Mouse (Mus musculus) thymus, postnatal 25 days (tissue): ENCODE results near the gene Apob.
"Not testable (repeated sequence)": the region's sequence is repeated elsewhere in the genome, so short reads cannot be mapped to it uniquely, and the experiment has no call there.

Source experiments
- DNase-seq: peaks from one replicate; pipeline ENCODE4 v3.0.0; 2022

Apob gene

DNA sequence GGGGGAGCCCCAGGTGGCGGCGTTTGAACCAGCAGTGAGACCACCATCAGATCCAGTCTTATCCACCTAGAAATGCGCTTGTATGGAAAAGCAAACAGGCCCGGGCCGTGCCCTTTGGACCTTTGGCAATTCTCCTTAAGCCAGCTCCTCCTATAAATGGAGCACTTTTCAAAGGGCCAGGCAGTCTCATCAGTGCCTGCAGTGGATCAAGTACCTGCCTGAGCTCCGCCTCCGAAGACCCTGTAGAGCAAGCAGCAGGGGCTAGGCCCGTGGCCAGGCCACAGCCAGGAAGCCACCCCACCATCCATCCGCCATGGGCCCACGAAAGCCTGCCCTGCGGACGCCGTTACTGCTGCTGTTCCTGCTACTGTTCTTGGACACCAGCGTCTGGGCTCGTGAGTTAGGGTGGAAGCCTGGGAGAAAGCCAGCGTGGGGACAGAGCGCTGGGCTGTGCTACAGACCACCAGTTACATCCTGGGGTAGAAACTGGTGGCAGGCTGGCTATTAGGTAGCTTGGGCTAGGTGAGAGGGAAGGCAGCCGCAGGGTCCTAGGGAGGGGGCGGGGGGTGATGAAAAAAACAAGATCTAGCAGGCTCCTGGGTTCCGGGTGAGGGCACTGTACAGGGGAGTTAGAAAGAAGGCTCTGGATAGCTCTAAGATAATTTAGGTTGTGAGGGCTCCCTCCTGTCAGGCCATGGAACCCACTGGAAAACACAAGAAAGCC, at the start of gene Apob:
Apob (plus strand) TSS at position 183 of the 724 bp plus-strand sequence.
- DNase-seq = no peak

DNA sequence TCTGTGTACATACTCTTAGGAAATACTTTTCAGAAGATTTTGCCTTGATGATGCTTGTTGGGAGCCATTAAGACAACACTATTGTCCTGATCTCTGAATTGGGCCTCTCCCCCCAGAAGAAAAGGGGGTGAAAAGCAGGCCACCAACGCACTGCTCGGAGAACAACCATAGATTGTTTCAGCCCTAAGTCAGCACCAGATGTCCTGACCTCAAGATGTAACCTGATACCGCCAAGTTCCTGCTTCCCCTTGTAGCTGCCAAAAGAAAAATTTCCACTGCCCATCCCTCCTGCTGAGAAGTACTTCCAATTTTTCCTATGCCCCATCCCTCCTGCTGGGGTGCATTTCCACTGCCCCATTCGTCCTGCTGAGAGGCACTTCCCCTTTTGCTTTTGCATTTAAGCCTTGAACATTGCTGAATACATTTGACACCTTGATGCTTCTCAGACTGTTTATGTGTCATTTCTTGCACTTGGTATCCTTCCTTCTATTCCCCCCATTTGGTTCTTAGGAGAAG, 45.0 kb upstream of the Apob start:
- DNase-seq = no peak

DNA sequence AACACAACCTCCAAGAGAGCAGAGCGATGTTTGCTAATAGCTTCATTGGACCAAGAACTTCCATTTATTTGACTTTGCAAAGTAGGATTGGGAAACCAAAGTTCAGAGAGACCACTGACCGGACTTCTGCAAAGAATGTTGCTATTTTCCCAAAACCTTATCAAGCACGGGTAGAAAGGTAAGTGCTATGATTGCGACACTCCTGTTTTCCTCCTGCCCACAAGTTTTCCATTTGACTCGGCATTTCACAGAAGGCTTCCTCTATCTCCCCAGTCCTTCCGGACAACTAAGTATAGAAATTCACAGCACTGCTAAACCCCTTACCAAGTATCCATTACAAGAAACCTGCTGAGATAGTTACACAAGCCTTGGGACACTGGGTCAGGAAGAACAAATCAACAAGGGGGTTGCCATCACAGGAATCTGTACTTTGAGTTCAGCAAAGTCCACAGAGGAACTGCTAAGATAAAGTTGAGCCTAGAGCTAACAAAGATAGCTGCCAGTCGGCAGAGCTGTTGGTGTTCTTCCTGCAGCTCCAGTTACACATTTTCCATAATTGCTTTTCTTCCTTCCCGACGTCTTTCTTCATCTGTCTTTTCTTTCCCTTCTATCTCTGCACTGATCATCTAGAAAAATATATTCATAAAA, 27.2 kb upstream of the Apob start:
- no peak for DNase-seq

DNA sequence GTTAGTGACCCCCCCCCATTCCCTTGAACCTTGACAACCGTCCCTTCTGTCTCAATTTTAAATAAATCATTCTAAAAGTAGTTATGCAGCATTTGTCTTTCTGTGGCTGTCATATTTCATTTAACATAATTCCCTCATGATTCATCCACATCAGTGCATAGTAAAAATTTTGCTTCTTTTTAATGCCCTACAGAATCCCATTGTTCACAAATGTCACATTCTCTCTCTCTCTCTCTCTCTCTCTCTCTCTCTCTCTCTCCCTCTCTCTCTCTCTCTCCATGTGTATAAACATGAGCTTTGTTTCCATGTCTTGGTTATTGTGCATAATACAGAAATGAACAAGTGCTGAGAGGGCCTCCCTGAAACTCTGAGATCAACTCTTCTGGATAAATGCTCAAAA, 18.6 kb upstream of the Apob start:
- no peak for DNase-seq

DNA sequence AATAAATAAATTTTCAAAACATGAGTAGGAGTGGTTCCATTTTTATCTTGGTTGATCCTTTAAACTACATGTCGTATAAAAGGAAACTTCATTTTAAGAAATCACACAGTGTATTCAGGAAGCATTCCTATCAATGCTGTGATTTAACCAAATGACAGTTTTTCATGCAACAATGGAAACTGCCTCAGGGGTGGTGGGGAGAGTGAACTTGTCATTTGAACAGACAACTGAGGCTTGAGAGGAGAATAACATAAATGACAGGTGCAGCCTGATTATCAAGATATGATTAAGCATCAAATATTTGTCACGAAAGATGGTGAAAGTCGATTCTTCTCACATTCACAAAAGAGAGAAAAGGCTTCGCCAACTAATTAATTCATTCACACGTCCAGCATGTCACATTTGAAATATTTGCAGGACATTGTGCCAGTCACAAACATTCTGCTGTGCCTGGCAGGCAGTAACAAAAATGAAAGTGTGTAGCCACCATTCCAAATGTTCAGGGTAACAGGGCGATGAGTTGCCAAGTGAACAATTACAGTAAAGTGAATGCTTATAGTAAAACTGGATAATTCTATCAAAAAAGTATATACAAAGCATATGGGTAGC, 18.0 kb upstream of the Apob start:
- DNase-seq = no peak

DNA sequence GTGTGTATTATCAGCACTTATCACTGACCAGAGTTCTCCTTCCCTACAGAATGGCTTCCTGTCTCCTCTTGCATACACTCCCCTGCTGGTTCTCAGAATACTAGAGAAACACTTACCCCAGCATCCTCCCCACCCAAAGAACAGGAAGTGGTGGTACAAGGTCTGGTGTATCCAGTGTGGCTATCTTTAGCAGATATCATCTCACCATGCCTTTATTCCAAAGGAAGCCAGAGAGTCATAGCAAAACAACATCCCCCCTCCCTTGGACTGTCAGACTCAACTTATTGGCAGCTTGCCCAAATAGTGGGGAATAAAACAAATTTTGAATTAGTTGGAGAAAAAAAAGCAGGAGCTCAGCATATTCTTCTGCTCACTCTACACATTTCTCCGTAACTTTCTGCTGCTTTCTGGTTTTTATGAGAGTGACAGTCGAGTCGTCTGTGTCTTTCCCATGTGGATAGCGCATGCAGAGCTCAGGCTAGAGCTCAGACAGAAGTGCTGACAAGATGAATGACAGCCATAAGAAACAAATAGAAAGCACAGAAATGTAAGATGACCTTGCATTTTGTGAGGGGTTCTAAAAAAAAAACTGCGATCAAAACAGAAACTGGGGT, 15.0 kb upstream of the Apob start:
- no peak for DNase-seq

DNA sequence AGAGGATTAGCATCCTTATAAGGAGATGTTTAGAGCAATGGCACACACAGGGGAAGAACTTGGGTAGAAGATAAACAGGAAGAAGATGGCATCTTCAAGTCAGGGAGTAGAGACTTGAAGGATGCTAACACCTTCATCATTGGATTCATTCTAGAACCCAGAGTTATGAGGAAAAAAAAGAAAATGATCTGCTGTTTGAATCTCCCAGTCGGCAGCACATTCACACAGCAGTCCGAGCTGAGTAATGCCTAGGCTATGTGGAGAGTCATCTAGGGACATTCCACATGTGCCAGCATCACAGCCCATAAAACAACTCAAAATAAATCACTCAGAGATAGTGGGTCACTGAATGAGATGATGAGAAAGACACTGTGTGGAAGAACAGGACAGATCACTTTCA, 10.2 kb upstream of the Apob start:
- no peak for DNase-seq

DNA sequence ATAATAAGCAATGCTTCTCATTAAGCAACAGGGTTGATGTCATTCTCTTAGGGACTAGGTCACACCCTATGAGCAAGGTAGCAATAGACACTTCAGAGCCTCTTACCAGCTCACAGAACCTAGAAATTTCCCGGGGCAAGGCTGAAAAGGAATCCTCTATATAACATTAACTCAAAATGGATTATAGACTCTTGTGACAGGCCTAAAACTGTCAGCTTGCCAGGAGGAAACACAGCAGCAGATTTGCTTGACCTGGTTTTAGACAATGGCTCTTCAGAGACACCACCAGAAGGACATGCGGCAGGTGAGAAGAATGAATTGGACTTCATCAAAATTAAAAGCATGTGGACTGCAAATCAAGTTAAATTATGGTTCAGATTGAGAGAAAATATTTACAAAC, 7.1 kb upstream of the Apob start:
- DNase-seq = no peak

DNA sequence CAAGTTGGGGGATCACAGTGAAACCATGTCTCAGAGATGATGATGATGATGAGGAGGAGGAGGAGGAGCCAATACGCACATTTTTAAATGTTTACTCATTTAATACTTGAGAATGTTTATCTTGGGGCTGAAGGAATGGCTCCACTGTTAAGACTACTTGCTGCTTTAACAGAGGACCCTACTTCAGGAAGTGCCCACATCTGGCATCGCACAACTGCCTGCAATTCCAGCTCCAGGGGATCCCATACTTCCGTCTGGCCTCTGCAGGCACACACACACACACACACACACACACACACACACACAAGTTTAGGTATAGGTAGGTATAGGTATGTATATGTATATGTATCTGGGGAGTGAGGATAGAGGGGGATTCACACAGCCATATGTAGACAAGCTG, 6.6 kb upstream of the Apob start:
- no peak for DNase-seq

DNA sequence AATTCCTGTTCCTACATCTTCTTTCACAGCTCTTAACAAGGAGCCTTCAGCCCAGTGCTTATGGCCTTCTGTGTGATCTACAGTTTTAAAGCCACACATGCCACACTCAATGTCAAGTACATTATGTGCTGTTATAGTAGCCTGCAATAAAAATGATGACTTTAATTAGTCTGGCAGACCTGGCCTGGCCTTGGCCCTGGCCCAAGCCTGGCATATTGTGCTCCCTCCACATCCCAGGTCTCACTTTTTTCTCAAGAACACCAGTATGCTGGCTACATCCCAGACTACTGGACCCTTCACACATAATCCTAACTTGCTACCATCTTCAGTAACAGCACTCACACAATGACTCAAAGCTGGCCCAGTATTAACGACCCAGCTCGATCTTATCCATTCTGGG, 5.7 kb upstream of the Apob start:
- DNase-seq = no peak

DNA sequence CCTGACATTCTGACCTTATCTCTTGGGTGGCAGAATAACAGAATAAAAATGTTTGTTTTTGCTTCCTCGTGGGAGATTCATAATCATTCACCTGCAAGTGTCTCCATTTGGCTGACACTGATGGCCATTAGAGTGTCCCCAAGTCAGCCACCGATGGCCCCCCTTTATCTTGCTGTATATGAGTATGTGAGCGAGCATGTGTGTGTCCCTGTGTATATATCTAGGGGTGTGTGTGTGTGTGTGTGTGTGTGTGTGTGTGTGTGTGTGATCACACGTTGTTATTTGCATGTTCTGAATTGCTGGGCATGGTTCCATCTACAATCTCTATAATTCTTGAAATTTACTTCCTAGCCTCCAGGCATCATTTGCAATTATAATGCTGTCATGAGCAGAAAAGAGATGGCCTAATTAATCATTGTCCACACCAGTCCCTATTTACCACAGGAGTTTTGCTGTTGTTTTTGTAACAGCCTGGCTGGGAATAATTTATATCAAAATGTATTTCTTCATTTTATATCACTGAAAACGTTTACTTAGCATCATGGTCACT, 3.6 kb upstream of the Apob start:
- DNase-seq = no peak

DNA sequence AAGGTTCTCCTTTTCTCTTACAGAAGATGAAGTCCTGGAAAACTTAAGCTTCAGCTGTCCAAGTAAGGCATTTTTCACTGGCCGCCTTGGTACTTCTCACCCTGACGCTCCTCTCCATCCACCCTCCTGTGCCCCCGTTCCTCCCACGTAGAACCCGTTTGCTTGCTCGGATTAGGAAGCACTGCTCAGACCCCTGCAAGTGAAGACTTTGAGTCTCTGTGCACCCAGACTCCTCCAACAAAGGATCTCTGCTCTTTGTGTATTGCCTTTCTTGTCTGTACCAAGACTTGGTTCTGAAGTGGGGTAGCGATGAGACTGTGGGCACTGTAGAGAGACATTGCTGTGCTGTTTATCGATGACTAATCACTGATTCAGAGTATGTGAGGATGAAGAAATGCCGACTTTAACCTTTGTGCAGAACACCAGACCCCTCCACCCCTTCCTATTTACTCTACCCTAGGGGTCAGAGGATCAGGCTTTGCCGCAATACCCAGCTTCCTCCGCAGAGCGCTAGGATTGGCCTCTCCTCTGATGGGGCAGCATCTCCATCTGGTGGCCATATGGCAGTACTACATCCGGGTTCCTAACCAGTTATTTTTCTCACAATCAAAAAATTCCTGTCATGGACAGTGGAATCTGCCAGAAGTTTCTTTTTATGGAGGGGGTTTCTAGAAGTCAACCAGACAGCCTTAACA, 889 bp downstream of the Apob start:
- peak; percentile 30 for DNase-seq

DNA sequence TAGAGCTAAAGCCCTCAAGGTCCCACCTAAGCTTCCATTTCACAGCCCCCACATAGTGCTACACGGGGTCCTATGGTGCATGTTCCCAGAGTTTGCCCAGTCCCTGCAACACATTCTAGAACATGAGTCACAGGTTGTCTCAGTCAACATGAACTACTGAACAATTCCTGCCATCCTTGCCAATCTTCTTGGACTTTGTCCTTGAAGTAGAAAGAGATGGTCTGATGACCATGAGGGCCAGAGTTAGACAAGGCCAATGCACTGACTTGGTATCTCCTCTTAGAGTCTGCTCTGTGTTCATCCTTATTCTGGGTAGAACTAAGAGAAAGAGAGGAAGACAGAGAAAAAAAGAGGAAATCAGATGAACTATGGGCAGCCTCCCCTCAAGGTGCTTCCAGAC, 7.0 kb downstream of the Apob start:
- no peak for DNase-seq

DNA sequence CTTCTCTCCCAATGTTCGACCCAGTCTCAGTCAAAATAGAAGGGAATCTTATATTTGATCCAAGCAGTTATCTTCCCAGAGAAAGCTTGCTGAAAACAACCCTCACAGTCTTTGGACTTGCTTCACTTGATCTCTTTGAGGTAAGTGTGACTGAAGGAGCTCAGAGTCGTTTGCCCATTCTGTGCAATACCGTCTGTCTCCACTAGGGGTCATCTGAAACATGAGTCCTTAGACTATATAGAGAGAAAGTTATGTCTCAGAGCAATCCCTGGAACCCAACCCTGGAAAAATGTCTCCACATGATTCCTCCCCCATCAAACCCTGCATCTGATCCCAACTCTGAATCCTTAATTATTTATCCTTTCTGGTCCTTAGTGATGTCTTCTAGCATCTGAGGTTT, 13.4 kb downstream of the Apob start:
- DNase-seq = peak; percentile 25

DNA sequence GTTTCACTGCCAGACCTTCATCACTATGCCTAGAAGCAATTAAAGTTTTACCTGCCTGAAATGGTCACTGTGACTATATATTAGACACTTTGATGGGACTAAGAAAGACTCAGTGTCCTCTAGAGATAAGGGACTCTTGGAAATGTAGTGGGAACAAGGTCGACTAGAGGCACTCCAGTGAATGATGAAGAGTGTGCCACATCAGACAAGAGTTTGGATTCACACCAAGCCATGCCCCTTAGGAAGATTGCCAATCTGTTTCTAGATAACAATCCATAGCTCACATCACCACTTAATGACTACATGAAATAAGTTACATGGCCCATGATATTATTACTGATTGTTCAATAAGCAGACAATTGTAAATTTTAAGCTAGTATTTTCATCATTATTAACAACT, 14.1 kb downstream of the Apob start:
- no peak for DNase-seq

DNA sequence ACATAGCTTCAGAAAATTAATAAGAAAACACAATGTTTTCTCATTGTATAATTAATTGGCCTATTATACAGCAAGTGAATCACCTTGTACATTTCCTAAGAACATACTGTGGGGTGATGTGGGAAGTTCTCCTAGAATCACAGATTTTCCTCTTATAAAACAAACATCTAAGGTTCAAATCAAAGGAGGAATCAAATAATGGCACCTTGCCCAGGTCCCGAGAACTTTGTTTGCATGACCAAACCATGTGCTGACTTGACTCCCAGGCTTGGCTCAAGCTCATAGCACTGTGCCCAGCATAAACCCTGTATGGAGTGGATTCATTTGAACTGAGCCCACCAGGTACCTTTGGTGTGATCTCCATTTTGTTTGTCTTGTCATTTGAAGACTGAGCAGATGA, 43.5 kb downstream of the Apob start:
- no peak for DNase-seq

DNA sequence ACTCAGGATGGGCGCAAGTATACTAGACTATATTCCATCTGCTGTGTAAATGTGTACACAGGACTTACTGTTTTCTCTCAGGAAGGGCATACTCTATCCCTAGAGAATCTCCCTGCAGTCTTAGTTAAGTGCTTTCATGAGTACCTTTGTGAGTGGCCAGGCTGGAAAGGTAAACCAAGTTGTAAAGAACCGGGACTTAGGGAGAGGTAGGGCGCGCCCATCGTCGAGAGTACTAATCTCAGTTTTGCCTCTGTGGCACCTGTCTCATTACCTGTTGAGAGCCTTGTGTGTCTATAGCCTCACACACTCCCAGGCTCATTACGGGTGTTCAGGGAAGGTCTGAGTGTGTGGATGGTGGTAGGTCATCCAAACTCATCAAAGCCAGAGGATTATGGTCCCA, 52.1 kb downstream of the Apob start:
- no peak for DNase-seq

DNA sequence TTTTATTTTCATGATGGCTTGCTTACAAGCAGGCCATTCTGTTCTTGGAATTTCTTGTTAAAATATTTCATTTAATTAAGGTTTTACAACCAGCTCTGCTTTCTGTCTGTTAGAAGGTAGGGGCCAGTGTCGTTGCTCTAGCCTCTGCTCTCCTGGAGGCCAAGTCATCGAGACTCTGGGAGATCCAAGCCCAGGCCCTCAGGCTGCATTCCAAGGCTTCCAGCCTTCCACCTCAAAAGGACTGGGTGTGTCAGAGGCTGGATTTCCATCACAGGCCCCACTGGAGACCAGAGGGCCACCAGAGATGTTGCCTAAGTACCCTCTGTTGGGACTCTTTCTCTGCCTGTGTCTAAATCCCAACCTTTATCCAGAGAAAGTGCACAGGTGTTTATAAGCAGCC, 52.6 kb downstream of the Apob start:
- DNase-seq = no peak

DNA sequence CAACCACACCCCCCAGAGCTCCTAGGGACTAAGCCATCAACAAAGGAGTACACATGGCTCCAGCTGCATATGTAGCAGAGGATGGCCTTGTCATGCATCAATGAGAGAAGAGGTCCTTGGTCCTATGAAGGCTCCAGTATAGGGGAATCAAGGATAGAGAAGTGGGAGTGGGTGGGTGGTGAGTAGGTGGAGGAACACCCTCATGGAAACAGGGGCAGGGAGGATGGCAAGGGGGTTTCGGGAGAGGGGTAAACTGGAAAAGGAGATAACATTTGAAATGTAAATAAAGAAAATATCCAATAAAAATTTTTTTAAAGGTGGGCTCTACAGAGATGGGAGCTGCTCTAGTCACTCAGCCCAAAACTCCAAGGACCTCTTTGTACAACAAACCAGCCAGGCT, 53.7 kb downstream of the Apob start:
- not testable (repeated sequence) for DNase-seq

DNA sequence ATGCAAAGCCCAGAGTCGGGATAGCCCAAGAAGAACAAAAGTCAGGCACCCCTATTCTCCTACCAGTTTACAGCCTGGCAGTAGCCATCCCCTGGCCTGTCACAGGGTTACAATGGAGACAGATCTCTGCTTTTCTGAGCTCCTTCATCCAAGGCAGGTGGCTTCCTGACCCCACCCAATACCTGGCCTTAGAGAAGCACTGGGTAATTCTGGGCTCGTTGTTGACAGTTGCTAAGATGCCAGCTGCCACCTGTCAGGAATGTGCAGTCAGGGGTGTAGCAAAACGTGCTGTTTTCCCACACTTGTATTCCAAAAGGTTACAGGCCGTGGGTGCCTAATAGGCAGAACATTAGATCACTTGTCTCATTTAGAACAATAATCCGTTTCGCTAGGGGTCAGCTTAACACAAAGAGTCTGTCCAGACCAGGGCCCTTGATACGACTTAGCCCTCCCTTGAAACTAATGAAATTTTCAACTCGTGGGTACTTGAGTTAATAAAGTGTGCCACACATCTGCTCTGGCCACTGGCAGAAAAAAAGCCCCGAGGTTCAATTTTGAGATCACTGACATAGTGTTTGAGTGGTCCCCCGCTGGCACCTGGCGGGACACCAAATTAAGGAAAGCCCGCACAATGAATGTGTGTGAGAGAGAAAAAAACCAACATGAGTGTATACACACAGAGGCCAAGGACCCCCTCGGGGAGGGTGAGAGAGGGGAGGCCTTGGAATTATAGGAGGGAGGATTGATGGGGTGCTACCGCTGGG, 54.3 kb downstream of the Apob start:
- DNase-seq = no peak

DNA sequence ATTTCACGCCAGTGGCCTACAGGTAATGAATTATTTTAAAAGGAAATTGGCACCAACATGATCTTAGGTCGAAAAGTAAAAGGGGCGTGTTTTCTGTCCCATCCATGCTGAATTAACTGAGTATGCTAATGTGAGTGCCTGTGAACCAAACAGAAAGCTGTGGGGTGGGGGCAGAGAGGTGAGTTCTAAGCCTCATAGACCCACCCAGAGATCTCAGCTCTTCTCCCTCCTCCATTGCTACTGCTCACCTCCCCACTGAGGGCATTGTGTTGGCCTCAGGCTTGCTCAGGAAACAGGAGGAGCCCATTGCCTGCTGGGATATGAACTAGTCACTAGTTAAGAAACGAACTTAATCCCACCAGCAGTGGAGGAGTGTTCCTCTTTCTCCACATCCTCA, 54.9 kb downstream of the Apob start:
- DNase-seq = no peak

DNA sequence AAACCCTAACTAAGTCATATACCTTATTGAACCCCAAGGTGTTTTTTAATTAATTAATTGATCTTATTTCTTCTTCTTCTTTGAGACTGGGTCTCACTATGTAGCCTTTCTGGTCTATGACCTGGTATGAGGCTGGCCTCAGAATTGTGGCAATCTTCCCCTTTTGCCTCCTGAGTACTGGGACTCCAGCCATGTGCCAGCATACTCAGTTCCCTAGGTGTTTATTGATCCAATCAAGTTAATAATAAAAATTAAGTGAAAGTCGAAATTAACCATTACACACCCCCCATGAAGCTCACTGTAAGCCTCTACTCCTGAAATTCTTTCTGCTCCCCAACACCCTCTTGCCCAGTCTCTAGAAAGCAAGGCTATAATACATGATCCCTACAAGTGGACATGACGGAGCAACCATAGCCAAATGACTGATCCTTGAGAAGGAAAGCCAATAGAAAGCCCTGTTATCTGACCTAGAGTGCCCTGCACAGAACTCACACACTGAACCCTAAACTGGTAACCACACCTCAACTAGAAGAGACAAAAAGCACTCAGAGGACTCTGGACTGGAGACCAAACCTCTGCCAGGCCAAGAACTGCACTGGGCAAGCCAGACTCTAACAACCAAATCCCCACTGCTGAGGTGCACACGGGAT, 60.8 kb downstream of the Apob start:
- DNase-seq = no peak
